Mouse (Mus musculus): Measurements from ENCODE around the gene Olfr1291-ps1. TPM values are rescaled to one million over a fixed set of nuclear protein-coding genes. Genes with fewer than 3 reads are reported as not detected.

The Olfr1291-ps1 gene
- not detected in 2 replicates for total RNA-seq (2023)

DNA sequence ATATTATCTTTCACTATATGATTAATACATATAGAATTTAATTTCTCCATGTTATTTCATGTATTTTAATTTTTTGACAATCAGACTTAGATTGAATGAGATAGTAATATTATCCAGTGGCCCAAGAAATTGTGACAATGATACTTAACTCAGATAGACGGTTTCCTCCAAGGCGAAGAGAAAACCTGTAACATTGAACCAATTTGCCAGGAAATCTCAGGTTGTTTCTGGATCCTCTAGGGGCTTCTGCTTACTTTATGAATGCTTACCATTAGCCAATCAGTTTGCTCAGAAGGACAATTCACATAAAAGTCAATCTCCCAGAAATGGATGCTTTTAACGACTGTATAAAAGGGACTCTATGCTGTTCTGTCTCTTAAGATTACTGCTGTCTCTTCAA, at the start of gene Olfr1291-ps1:
Olfr1291-ps1 (plus strand) TSS at position 301 of the 400 bp plus-strand sequence.

DNA sequence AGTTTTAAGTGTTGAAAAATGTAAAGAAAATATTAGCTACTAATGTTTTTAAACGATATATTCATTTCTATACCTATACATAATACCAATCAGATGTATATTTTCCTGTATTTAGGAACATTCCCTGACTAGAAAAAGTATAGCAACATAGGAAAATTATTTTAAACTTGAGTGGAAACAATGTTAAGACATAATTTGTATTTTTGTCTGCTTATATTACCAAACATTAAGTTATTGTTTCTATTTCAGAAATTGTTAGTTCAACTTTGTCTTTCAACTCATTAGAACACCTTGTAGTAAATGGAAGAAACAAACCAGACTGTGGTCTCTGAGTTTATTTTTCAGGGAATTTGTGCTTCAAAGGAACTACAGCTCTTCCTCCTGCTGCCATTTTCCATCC, 48.1 kb upstream of the Olfr1291-ps1 start, which contains the start of gene Olfr1287:
Olfr1287 (plus strand) TSS at position 301 of the 400 bp plus-strand sequence.

GRCm38 (mm10) chr2:111473801-111474200, 23.2 kb upstream of the Olfr1291-ps1 start, which contains the start of gene Olfr1288:
Olfr1288 (plus strand) TSS chr2:111474101.

DNA sequence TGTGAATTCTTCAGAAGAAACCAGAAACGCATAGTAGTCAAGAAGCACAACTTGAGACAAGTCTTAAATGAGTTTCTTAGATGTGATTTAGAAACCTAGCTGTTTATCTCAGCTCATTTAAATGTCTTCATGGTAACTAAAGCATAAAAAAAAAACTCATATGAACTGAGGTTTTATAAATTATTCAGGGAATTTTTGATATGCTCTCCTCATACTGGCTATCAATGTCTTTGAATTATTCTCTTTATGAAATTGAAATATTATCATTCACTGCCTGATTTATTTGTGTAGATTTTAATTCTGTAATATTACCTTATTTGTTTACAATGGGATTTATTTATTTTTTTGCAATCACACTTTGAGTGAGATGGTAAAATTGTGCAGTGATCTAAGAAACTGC, 16.5 kb upstream of the Olfr1291-ps1 start, which contains the start of gene Olfr1289:
Olfr1289 (plus strand) TSS at position 301 of the 400 bp plus-strand sequence.

DNA sequence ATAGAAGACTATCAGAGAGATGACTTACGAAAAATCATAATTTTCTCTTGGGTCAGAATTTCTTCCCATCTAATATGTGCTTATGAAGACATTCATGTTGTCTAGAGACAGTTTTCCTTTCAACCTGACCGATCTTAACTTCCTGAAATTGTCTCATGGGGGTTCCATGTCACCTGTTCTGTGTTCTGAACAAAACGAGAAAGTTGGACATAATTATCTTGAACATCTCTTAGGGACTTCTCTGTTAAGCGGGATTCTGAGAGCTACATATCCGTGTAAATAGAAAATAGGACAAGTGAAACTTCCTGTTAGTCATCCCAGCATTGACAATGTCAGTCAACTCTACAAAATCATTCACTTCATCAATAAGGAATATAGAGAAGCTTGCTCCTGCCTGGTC, 3.3 kb upstream of the Olfr1291-ps1 start, which contains the start of gene Olfr1290:
Olfr1290 (minus strand) TSS at position 101 of the 400 bp plus-strand sequence.

GRCm38 (mm10) chr2:111524903-111525302, 27.9 kb downstream of the Olfr1291-ps1 start, which contains the start of gene Olfr1293-ps:
Olfr1293-ps (plus strand) TSS chr2:111525203.

GRCm38 (mm10) chr2:111540191-111540590, 43.2 kb downstream of the Olfr1291-ps1 start, which contains the start of gene Olfr1294:
Olfr1294 (minus strand) TSS chr2:111540291.

Other genes starting within 250 kb of the Olfr1291-ps1 start
- not detected in 2 replicates for gene Olfr1276, start 242.7 kb upstream of the Olfr1291-ps1 start, total RNA-seq (2023)
- gene Olfr1277, start 223.1 kb upstream of the Olfr1291-ps1 start, total RNA-seq (2023), result not detected in 2 replicates
- not detected in 2 replicates for gene Olfr1278, start 207.0 kb upstream of the Olfr1291-ps1 start, total RNA-seq (2023)
- not detected in 2 replicates for gene Olfr1279, start 196.5 kb upstream of the Olfr1291-ps1 start, total RNA-seq (2023)
- not detected in 2 replicates for gene Olfr1280, start 183.2 kb upstream of the Olfr1291-ps1 start, total RNA-seq (2023)
- not detected in 2 replicates for gene Olfr1281, start 170.7 kb upstream of the Olfr1291-ps1 start, total RNA-seq (2023)
- not detected in 2 replicates for gene Olfr1282, start 161.1 kb upstream of the Olfr1291-ps1 start, total RNA-seq (2023)
- not detected in 2 replicates for gene Olfr1283, start 130.4 kb upstream of the Olfr1291-ps1 start, total RNA-seq (2023)
- gene Olfr1284, start 121.7 kb upstream of the Olfr1291-ps1 start, total RNA-seq (2023), result not detected in 2 replicates
- not detected in 2 replicates for gene Olfr1286, start 74.1 kb upstream of the Olfr1291-ps1 start, total RNA-seq (2023)
- gene Olfr1287, start 48.0 kb upstream of the Olfr1291-ps1 start, total RNA-seq (2023), result not detected in 2 replicates
- gene Olfr1288, start 23.1 kb upstream of the Olfr1291-ps1 start, total RNA-seq (2023), result not detected in 2 replicates
- not detected in 2 replicates for gene Olfr1289, start 16.4 kb upstream of the Olfr1291-ps1 start, total RNA-seq (2023)
- not detected in 2 replicates for gene Olfr1290, start 3.4 kb upstream of the Olfr1291-ps1 start, total RNA-seq (2023)
- gene Olfr1293-ps, start 28.0 kb downstream of the Olfr1291-ps1 start, total RNA-seq (2023), result not detected in 2 replicates
- gene Olfr1294, start 43.1 kb downstream of the Olfr1291-ps1 start, total RNA-seq (2023), result not detected in 2 replicates
- not detected in 2 replicates for gene Olfr1295, start 72.5 kb downstream of the Olfr1291-ps1 start, total RNA-seq (2023)
- not detected in 2 replicates for gene Olfr1297, start 129.3 kb downstream of the Olfr1291-ps1 start, total RNA-seq (2023)
- not detected in 2 replicates for gene Olfr1298, start 152.0 kb downstream of the Olfr1291-ps1 start, total RNA-seq (2023)
- not detected in 2 replicates for gene Olfr1299, start 164.2 kb downstream of the Olfr1291-ps1 start, total RNA-seq (2023)

Measured in neutrophil, adult 65 days (primary cell).